Mouse (Mus musculus): ENCODE measurements around the gene Arfgap2.

Gene Arfgap2

DNA sequence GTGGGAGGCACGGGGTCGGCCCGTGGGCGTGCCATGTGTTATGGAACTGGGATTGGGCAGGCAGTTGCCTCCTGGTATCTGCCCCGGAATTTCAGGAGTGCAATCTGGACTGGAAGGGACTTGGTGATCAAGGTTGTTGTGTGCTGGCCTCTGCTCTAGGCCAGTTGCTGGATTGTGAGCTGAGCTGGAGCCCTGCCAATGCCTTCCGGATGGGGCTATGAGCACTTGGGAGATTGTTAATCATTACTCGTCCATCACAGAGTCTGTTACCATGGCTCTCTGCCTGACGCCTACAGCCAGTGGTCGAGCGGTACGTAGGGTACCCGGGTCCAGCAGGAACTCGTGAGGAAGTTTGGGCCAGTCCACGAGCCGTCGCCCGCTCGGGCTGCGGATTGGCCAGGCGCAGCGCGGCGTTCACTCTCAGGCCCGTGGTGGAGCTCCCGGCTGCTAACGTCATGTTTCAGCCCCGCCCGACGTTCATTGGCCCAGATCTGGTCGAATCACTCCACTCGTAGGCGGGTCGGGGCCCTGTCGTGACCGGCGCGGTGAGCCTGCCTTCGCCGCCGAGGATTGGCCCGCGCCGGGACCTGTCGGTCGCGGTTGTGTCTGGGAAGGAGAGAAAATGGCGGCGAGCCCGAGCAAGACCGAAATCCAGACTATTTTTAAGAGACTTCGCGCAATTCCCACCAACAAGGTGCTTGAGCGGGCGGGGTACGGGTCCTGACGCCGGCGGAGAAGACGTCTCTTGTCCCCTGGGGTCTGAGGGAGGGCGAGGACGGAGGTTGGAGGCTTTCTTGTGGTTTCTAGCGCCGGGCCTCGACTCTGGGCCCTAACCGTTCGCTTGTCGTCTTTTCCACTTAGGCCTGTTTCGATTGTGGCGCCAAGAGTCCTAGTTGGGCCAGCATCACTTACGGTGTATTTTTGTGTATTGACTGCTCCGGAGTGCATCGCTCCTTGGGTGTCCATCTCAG, at the start of gene Arfgap2:
Gene Arfgap2, plus strand, starts transcription at position 264 of the 971 bp plus-strand sequence.
- DNase-seq (ENCODE audit: low read depth, low spot score), result peak; percentile 97

DNA sequence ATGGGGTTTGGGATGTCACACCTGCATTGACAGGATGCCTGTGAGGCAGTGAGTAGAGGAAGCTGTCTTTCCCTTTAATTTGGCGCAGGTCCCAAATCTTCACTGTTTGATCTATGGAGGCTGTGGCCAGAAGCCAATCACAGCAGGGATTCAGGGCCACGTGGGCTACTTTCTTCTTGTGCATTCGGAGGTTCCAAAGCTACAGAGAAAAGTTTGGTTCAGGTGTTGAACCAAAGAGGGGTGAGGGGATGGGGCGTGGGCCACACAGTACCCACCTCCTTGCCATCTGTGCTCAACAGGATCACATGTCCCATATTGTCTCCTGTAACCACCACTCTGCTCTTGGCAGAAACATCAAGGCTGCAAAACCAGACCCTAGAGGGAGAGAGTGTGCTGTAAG, 47.7 kb upstream of the Arfgap2 start:
- no peak for DNase-seq (ENCODE audit: low read depth, low spot score)

DNA sequence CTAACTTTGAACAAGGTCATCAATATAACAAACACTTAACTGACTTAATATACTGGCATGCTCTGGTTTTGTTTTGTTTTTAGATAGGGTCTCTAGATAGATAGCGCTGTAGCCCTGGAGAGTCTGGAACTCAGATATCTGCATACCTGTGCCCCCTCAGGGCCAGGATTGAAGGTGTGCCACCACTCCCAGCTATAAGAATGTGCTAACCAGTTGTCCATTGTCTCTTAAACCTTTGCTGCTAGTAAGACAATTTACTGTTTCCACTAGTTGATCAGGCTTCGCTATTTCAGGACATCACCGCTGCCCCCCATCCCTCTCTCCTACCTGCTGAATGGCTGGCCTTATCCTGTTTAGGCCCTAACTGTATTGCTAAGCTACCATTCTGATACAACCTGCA, 44.3 kb upstream of the Arfgap2 start:
- no peak for DNase-seq (ENCODE audit: low read depth, low spot score)

DNA sequence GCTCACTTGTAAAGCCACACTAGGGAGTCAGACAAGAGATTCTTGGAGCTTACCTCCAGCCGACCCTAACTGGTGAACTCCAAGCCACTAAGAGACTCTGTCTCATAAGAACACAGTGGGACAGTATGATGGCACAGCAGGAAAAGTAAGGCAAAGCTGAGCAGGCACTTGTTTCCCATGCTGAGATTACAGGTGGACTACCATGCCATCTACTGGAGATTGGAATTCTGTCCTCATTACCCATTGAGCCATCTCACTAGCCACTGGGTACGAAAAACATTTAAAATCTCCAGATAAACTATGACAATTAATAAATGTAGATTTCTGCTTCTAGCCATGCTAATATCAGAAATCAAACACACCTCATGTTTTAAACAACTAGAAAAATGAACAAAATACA, 41.2 kb upstream of the Arfgap2 start:
- DNase-seq (ENCODE audit: low read depth, low spot score), result no peak

DNA sequence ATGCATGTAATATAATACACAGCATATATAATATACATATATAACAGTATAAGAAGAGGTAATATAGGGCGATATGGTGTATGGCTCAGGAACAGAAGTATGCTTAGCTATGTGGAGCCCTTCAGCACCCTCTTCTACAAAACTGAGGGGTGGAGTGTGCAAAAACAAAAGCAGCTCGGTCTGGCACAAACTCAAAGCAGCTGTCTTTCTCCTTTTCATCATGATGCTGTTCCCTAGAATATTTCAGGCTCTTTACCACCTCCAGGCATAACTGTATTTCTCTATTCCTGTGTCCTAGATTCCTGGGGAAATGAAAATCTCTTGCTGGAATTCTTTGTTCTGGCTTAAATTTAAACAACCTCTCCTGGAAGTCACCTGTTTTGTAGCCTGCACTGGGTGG, 35.0 kb upstream of the Arfgap2 start:
- DNase-seq (ENCODE audit: low read depth, low spot score), result no peak

GRCm38 (mm10) chr2:91236601-91237510, 27.9 kb upstream of the Arfgap2 start, which contains the start of gene Ddb2:
Ddb2 (minus strand) TSS chr2:91236982.
- peak; percentile 98 for DNase-seq (ENCODE audit: low read depth, low spot score)

DNA sequence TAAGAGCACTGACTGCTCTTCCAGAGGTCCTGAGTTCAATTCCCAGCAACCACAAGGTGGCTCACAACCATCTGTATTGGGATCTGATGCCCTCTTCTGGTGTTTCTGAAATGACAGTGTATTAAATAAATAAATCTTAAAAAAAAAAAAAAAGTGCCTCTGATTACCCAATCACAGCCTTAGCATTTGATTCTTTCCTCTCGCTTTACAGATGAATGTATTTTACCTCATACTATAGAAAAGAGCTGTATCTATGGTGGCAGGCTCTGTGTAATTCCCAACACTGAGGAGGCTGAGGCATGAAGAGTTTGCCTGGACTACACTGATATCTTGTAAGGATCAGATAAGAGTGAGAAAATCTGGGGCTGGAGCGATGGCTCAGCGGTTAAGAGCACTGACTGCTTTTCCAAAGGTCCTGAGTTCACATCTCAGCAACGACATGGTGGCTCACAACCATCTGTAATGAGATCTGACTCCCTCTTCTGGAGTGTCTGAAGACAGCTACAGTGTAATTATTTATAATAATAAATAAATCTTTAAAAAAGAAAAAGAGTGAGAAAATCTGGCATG, 27.2 kb upstream of the Arfgap2 start:
- DNase-seq (ENCODE audit: low read depth, low spot score), result peak; percentile 55

- peak; percentile 27 for DNase-seq (ENCODE audit: low read depth, low spot score)
These were observed 22.2 kb upstream of the Arfgap2 start for GRCm38 (mm10) chr2:91242547-91242946.

DNA sequence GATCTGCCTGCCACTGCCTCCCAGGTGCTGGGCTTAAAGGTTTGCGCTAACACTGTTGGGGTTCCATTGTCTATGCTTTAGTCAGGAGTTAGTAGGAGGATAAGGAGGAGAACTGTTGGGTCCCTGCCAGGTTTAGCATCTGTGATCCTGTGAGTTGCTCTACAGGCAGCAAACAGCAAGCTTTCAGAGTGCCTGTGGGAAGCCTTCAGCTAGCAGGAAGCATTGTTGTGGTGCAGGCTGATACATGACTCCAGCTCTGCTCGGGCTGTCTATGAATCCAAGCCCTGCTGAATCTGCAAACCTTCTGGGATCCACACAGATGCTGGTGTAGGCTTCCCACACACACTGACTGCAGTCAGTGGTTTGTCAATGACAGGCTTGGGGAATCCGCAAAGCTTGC, 21.4 kb upstream of the Arfgap2 start:
- no peak for DNase-seq (ENCODE audit: low read depth, low spot score)

DNA sequence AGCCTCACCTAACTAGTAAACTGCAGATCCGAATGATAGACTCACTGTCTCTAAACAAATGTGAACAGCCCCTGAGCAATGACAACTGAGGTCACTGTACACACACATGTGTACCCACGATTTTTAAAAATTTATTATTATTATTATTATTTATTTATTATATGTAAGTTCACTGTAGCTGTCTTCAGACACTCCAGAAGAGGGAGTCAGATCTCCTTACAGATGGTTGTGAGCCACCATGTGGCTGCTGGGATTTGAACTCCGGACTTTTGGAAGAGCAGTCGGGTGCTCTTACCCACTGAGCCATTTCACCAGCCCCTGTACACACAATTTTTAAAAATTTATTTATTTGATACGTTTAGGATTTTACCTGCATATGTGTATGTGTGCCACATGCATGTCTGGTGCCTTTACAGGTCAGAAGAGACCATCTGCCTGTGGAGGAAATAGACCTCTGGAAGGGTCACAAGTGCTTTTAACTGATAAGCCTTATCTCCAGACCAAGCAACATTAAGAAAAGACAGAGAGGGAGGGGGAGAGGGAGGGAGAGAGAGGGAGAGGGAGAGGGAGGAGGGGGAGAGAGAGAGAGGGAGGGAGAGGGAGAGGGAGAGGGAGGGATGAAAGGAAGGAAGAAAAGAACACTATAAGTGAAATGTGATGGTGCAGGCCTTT, 20.1 kb upstream of the Arfgap2 start:
- no peak for DNase-seq (ENCODE audit: low read depth, low spot score)

DNA sequence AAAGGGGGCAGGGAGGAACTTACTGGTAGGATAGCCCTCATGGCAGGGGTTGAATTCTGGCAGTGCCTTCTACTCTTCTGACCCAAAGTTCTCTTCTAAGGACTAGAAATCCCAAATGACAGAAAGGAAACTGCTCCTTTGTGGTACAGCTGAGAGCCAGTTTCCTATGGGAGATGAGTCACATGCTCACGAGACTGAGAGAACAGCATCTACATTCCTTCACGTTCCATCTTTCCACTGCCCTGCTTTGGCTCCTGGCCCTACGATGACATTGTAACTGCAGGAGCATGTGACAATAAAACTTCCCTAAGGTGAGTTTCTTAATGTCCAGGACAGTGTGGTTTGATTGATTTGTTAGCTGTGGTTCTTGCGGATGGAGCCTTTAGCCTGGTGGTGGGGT, 16.4 kb upstream of the Arfgap2 start:
- no peak for DNase-seq (ENCODE audit: low read depth, low spot score)

DNA sequence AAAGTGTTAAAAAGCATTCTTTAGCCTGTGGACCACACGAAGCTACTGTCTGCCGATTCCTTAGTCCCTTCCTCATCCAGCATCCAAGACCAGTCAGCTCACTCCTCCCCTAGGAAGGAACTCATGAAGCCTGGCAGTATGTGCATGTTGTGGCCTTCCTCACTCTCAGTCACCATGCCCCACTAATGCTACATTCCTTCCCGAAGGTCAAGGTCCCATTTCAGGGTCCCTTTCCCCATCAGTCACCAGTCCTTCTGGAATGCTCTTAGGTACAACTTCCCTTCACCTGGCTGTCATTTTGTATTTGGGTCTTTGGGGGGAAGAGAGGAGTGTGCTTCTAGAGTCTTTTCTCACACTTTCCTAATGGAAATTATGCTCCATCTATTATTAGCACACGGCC, 12.8 kb upstream of the Arfgap2 start:
- DNase-seq (ENCODE audit: low read depth, low spot score), result no peak

- DNase-seq (ENCODE audit: low read depth, low spot score), result no peak
These were observed 12.3 kb upstream of the Arfgap2 start for GRCm38 (mm10) chr2:91252512-91252911.

- DNase-seq (ENCODE audit: low read depth, low spot score), result no peak
These were observed 9.9 kb upstream of the Arfgap2 start for GRCm38 (mm10) chr2:91254725-91255380.

DNA sequence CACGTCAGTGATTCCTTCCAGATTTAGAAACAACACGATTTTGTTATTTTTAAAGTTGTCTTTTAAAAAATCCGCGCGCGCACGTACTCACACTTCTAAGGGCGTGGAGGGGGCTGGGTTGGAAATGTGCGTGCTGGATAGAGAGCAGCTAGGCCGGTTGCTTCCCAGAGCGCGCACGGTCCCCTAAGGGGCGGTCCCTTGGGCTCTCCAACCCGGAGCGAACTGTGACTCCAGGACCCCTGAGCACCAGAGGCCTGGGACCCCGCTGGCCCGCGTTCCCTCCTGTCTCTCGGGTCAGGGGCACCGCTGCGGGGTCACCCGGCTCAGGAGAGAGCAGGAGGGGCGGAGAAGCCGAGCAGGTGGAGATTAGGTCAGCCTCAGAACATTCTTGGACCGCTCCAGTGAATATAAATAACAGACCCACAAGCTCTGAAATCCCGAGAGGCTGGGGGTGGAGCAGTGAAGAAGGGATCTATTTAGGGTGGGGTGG, 9.1 kb upstream of the Arfgap2 start, which contains the start of gene Pacsin3:
Gene Pacsin3, plus strand, starts transcription at position 294 of the 490 bp plus-strand sequence.
- peak; percentile 33 for DNase-seq (ENCODE audit: low read depth, low spot score)

DNA sequence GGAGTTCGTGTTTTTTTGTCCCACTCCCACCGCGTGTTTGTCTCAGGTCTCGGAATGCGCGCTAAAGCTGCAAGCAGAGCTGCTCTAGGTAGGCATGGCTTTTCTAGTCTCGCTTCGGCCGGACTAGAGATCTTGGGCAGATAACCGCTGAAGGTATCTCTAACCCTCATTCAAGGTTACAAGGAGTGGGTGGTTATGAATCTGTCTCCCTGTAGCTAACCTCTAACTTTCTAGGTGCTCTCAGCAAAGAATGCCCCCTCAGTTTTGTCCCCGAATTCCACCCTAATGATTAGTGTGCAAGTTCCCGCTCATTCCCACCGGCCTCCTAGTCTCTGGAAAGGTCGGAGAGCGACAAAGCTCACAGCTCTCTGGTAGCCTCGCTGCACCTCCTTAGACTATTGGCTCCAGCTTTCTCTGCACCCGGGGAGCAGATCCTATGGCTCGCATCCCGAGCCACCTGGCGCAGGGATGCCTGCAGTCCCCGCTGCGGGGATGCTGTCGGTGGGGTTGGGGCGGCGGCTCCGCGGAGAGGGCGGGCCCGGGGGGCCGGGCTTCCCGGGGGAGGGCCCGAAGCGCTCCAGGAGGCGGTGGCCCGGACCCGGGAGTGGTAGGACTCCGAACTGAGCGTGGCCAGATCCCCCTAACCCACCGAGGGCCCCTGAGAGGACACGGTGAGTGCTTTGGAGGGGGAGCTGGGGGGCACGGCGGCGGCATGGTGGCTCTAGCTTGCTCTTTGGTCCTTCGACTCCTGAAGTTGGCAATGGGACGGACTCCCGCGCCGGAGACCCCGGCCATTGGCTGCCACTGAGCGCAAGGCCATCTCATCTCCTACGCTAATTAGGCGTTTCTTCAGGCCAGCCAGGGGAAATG, 8.3 kb upstream of the Arfgap2 start:
- peak; percentile 60 for DNase-seq (ENCODE audit: low read depth, low spot score)

DNA sequence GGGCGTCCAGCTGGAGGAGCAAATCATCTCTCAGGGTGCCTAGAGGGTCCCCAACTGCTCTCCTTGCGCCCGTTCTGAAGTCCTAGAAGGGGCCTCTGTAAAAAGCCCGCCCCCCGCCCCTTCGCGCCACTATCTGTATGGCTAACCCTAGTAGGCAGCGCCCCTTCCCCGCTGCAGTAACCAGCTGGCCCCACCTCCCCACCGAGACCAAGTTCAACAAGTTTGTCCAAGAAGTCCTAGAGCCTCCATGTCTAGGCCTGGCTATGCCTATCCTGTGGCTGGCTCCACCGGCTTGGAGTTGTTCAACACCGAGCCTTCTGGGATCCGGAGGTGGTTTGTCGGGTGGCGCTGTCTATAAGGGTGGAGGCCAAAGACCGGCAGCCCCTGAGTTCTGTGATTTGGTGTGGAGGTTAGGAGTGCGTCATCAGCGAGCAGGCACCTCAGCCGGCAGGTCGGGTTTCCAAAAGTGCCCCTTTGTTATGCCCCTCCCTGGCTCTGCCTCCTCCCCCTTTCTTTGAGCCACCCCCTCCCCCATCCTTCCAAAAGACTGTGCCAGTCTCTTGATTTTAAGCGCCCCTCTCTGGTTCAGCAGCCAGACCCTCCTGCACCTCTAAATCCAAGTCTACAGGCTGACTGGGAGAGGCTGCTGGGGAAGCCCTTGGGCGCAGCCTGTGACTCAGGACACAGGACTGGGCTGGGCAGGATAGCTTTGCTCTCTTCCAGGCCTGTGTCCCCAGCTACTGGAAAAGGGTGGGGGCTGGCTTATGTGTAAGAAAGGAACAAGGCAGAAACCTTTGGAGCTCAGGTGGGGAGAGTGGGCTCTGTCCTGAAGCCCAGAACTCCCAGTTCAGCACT, 7.4 kb upstream of the Arfgap2 start:
- DNase-seq (ENCODE audit: low read depth, low spot score), result peak; percentile 39

DNA sequence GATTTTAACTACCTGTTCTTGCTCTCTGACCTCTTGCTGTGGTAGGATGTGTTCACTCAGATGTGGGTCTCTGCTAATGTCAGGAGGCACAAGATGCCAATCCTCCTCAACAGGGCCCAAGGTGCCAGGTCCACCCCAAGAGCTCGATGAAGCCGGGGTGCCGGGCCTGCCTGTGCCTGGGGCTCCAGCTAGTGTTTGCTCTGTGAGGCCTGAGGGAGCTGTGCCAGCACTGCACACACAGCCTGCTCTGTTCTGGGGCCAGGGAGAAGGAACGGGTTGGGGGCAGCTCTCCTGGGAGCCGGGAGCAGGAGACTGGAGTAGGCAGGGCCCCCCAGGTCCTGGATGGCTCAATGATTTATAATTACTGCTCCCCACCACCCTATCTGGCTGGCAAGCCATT, 6.7 kb upstream of the Arfgap2 start:
- no peak for DNase-seq (ENCODE audit: low read depth, low spot score)

GRCm38 (mm10) chr2:91258830-91259229, 5.9 kb upstream of the Arfgap2 start:
- no peak for DNase-seq (ENCODE audit: low read depth, low spot score)
